Mouse (Mus musculus) common myeloid progenitor, adult 5-6 weeks (primary cell): ENCODE data around the gene Abl2. TPM values are rescaled to one million over a fixed set of nuclear protein-coding genes. Genes with fewer than 3 reads are reported as not detected.
A peak's percentile ranks its signal among the peaks of the same experiment; 100 is the strongest.

Source experiments
- ATAC-seq: replicated peaks from 2 replicates; pipeline ENCODE4 v1.8.0; 2016; ENCODE audit warnings: low read depth, mild to moderate bottlenecking, moderate TSS enrichment, inconsistent platforms; ENCODE audit not compliant: poor library complexity, severe bottlenecking
- total RNA-seq: library from RNA; stranded (forward); fragments of 200-1000, 187-1606 nt; gene quantifications from 2 replicates; pipeline ENCODE4 v1.2.3, GENCODE M21; 2017

Abl2 gene
- total RNA-seq, 1 experiment from 2014 or later = 21.1 TPM

DNA sequence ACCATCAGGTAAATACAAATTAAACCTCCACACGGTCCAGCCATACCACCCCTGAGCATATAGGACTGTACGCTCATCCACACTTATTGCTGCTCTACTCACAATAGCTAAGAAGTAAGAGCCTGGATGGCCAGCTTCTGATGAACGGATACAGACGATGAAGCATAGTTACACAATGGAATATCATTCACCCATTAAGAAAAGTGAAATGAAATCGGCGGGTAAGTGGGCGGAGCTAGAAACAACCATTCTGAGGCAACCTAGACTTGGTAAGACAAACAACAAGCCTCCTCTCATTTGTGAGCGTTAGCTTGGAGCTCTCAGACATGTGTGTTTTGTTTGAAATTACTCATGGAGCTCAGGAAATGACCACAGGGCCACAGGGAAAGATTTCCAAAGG lies 107.2 kb downstream of the Abl2 start:
- no peak for ATAC-seq

DNA sequence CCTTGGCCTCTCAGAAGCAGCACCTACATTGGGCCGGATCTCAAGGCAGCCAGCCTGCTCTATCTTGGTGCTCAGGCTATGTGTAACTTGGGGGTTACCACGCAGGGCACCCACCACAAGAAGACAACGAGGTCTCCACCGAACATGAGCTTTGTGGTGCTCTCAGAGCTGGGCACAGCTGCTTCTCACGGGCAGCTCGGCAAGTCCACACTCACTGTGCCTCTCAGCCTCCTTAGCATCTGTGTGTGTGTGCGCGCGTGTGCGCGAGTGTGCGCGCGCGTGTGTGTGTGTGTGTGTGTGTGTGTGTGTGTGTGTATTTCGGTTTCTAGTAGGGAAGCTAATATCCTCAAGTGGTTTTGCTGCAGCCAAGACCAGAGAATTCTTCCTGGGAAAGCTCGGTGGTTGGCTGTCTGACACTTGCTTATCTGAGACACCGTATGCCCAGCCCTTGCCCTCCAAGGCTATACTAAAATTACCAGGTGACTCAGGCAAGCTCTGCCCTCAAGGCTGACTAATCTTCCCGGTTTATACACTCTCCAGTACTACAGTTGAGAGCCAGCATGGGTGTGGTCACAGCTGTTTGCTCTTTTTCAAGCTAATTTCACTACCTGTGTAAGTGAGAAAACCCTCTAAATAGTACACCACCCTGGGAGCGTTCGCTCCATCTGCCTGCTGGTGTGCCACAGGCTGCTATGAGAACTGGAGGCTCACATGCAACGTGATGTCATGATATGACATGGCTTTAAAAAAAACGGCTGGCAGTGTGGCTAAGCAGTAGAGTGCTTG lies 108.7 kb downstream of the Abl2 start:
- ATAC-seq = peak; percentile 78

GRCm38 (mm10) chr1:156668602-156669001 lies 110.0 kb downstream of the Abl2 start:
- no peak for ATAC-seq

DNA sequence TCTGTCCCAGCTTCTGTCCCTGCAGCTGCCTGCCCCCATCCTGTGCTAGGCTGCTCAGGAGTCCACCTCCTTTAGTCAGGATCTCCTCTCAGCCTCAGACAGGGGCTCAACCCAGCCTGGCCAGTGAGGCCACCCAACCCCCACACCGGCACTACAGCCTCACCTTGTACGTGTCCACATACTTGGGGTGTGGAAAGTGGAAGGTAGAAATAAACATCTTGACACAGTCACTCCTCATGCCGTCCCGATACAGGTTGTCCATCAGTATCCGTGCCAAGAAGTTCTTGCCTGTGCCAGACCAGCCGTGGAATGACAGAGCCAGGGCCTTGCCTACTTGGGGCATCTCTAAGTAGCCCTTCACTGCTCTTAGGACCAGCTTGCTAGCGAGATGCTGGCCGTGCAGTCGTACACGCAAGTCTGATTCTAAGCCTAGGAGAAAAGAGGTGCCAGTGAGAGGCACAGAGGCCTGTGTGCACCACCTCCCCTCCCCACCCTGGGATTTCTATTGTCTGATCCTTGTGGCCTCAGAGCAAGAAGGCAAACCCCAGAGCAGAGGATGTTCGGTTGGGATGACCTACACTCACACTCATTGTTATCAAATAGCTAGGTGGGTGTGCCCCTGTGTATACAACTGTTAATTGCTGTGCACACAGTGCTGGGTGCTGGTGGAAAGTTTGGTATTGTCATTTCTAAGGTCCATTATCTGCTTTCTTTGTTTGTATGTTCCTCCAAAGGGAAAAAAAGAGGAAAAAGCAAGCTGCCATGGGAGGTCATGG lies 110.8 kb downstream of the Abl2 start:
- ATAC-seq = no peak

- no peak for ATAC-seq
Observed at GRCm38 (mm10) chr1:156671921-156672320, 113.3 kb downstream of the Abl2 start.

GRCm38 (mm10) chr1:156672720-156673475 lies 114.3 kb downstream of the Abl2 start:
- peak; percentile 20; the same call in 1 of the 2 replicates for ATAC-seq

DNA sequence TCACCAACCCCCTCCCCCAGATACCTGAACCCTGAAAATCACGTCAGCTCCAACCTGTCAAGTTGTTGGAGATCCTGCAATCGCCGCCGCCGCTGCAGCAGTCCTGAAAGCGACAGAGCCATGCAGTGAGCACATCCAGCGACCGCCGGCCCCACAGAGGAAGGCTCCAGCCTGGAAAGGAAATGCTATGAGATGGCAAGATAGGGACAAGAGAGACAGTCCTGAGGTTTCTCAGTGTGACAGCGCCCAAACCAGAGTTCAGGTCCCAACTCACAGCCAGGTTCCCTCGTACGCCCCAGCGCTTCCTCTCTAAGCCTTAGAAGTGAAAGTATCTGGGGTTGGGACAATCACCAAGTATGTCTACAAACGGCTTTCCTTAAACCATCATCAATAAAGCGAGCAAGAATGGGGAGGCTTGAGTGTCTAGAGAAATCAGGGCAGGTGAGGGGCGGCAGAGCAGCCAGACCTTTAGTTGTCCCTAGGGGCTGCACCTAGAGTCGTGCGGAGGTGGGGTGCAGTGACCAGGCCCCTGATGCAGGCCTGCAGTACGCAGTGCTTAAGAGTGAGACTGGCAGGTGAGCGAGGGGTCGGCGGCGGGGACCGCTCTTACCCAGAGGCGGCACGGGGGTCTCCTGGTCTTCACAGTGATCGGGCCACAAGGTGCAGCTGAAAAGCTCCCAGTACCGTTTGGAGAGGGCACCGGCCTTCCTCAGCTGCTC lies 115.0 kb downstream of the Abl2 start:
- peak; percentile 46 for ATAC-seq

- peak; percentile 77 for ATAC-seq
Observed at GRCm38 (mm10) chr1:156674195-156675000, 115.8 kb downstream of the Abl2 start, which contains the start of gene Tor3a. Tor3a (minus strand) TSS chr1:156674356.

DNA sequence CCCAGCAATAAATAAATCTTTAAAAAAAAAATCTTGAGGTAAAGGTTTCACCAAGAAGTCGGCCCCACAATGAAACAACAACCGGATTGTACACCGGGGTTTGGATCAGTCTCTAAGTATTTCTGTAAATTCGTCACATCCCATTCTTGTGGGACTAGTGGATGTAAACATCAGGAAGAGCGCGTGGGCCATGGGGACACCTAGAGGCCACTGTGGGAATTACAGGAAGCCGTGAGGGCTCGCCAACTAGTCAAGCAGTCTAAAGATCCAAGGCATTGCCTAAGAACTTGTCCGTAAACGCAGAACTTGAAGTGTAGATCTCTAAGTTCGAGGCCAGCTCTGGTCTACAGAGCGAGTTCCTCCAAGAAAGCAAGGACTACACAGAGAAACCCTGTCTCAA lies 117.6 kb downstream of the Abl2 start:
- ATAC-seq = peak; percentile 45

DNA sequence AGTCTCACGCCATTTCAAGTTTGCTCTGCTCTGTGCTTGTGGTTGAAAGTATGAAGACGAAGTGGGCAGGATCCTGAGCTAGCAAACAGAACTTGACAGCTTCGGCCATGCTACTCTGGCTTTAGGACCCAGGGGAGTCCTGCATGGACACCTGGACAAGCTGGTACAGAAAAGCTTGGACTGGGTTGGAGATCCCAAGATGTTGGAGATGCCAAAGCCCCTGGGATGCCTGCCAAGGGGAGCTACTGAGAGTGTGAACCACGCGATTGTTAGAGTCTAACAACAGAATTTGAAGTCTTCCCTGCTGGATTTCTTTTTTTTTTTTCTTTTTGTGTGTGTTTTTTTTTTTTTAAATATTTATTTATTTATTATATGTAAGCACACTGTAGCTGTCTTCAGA lies 118.0 kb downstream of the Abl2 start:
- no peak for ATAC-seq

DNA sequence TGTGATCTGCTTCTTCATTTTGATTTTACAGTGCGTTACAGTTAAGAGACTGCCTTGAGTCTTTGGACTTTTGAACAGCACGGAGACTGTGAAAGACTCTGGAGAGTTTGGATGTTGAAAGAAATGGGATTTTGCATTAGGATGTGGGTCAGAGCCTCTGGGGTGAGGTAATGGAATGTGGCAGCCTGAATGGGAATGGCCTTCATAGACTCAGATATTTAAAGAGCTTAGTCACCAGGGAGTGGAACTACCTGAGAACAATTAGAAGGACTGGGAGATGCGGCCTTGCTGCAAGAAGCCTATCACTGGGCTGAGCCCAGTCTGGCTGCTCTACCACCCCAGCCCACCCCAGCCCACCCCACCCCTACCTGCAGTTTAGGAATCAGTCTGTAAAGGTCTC lies 118.6 kb downstream of the Abl2 start:
- no peak for ATAC-seq

DNA sequence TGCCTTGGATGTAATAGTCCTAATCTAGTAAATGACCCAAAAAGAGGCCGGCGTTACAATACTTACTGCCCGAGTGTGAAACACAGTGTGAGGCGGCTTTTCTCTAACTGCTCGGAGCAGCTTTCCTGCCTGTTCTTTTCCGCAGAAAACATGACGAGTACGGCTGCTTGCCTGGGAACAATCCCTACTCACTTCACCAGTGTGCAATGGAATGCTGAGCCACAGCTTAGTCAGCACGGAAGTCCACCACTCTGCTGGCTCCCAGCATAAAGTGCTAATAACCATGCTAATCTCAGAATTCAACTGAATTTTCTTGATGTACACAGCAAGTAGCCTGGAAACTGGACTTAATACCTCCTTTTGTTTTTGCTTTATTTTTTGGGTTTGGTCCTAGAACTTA lies 121.0 kb downstream of the Abl2 start:
- ATAC-seq = no peak

DNA sequence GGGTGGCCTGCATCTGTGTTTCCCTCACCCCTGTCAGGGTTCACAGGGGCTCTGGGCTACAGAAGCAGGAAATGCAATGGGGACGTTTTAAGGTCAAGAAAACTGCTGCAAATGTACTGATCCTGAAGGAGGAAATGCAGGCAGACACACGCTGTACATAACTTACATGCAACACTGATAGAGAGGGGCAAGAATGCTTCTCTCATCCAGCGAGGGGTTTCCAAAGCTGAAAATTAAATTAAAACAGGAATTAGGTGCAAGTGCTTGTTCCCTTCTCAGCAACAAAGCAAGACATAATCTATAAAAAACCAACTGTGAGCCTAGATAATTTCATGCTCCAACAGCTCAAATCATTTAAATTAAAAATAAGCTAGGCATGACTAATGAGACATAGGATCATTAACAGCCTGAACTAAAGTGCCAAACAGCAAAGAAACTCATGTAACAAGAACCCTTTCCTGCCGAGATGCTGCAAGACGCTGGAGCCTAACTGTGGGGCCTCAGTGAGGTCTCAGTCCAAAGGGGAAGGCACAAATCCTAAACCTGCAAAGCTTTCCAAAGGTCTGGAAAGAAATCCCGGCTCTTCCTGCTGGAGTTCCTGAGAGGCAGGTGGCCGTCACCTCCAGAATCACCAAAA lies 127.6 kb downstream of the Abl2 start:
- ATAC-seq = no peak

Other genes with a start within 250 kb of the Abl2 start
- gene Nphs2, start 248.1 kb upstream of the Abl2 start, total RNA-seq = not detected in 2 replicates
- gene Gm2000, start 192.7 kb upstream of the Abl2 start, total RNA-seq = 3,876 and 4,003 TPM in 2 replicates
- gene Axdnd1, start 137.6 kb upstream of the Abl2 start, total RNA-seq = 0.37 TPM in 1 of 2 replicates, not detected in the other
- 21.6 and 29.6 TPM in 2 replicates for gene Soat1, start 84.5 kb upstream of the Abl2 start, total RNA-seq
- 17.3 and 21.4 TPM in 2 replicates for gene Gm10031, start 34.8 kb upstream of the Abl2 start, total RNA-seq
- gene Tor3a, start 115.6 kb downstream of the Abl2 start, total RNA-seq = 16.1 and 22.1 TPM in 2 replicates
- gene Fam20b, start 160.3 kb downstream of the Abl2 start, total RNA-seq = 35.0 and 35.9 TPM in 2 replicates